Mouse (Mus musculus): ENCODE measurements around the gene Tspo. TPM values are rescaled to one million over a fixed set of nuclear protein-coding genes. Genes with fewer than 3 reads are reported as not detected.

The Tspo gene
- polyA plus RNA-seq, 1 experiment, result 402 TPM

DNA sequence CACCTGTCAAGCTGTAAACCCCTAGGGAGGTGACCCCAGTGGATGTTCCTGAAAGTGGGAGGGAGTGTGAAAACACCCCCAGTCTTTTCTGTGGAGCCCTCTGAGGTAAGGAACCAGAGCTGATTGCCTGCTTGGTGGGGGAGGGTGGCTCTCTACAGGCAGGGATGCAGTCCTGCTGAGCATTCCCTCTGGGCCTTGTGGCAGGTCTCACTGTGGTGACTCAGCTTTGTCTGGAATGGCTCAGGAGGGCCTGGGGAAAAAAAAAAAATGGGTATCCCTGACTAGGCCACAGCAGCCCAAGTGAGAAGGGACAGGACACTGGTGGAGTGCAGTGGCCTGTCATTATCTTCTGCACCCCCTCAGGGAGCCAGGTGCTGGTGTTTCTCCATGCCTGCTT lies 29.8 kb downstream of the Tspo start:
- Histone ChIP-seq H3K27ac (ENCODE audit: insufficient read depth, low read depth, low read length) (no peak overlapping the region), H3K4me3 (ENCODE audit: insufficient read depth, low read depth, low read length) (no peak overlapping the region), H3K27me3 (replicated peaks; ENCODE audit: control insufficient read depth, insufficient read depth, low read length) (no peaks in the 10 kb centered on the region), H3K4me1 (ENCODE audit: control insufficient read depth, insufficient read depth, low read length) (peaks cover 9% of the 10 kb centered on the region; the same call in 1 of the 2 replicates), H3K36me3 (ENCODE audit: control insufficient read depth, insufficient read depth, low read length) (no peaks in the 10 kb centered on the region)
- TF ChIP-seq CTCF (conservative IDR thresholded peaks at IDR 0.05; ENCODE audit: insufficient read depth, insufficient read length, low read depth, low read length) (no peak), POLR2A (IDR thresholded peaks at IDR 0.05; ENCODE audit: low read depth, low read length) (no peak)
- DNase-seq, result no peak

GRCm38 (mm10) chr15:83593702-83594512 lies 30.5 kb downstream of the Tspo start:
- WGBS, result 24% methylated on average over 19 of the region's 19 CpGs
- no peak overlapping the region for H3K27ac ChIP-seq (ENCODE audit: insufficient read depth, low read depth, low read length)
- no peak for DNase-seq
- H3K36me3 ChIP-seq (ENCODE audit: control insufficient read depth, insufficient read depth, low read length), result no peaks in the 10 kb centered on the region
- peaks cover 9% of the 10 kb centered on the region; the same call in 1 of the 2 replicates for H3K4me1 ChIP-seq (ENCODE audit: control insufficient read depth, insufficient read depth, low read length)
- TF ChIP-seq POLR2A (IDR thresholded peaks at IDR 0.05; ENCODE audit: low read depth, low read length) (no peak), CTCF (conservative IDR thresholded peaks at IDR 0.05; ENCODE audit: insufficient read depth, insufficient read length, low read depth, low read length) (no peak)
- H3K4me3 ChIP-seq (ENCODE audit: insufficient read depth, low read depth, low read length), result peak overlapping the region; percentile 92
- H3K27me3 ChIP-seq (replicated peaks; ENCODE audit: control insufficient read depth, insufficient read depth, low read length), result no peaks in the 10 kb centered on the region

DNA sequence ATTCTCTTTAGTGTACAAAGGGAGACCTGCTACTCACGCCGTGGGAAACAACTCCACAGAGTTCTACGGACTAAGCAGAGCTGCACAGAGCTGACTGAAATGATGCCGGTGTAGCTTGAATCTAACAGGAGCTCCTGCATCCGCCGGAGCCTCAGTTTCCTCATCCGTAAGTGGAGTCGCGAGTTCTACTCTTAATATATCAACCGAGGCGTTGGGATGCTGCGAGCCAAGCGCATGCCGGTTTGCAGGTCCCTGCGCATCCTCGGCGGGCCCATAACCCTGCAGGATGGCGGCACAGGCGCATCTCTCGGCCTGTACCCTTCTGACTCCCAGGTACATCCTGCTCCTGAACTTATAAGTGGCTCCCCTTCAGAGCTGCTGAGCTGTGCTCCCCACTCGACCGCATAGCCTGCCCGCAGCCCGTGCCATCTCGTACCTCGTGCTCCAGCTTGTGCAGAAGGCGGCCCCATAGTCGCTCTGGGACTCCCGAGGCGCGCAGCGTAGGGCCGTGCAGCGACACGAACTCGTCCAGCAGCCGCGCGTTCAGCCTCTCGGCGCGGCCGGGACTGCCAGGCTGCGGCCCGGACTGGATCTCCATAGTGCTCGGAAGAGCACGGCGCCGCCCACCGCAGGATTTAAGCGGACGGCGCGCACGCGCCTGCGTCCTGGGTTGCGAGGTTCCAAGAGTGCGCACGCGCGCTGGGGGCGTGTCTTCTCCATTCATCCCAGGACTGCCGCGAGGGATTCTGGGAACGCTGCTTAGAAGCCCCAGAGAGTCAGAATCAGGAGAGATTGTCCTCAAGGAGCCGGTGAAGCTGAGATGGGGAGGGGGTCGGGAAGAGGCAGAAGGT lies 31.3 kb downstream of the Tspo start, which contains the start of gene Ttll12:
Ttll12 (minus strand) TSS at position 645 of the 851 bp plus-strand sequence.
- DNase-seq, result peak; percentile 97
- TF ChIP-seq CTCF (conservative IDR thresholded peaks at IDR 0.05; ENCODE audit: insufficient read depth, insufficient read length, low read depth, low read length) (no peak), POLR2A (IDR thresholded peaks at IDR 0.05; ENCODE audit: low read depth, low read length) (peak; percentile 54)
- Histone ChIP-seq H3K4me1 (ENCODE audit: control insufficient read depth, insufficient read depth, low read length) (peaks cover 9% of the 10 kb centered on the region; the same call in 1 of the 2 replicates), H3K27me3 (replicated peaks; ENCODE audit: control insufficient read depth, insufficient read depth, low read length) (no peaks in the 10 kb centered on the region), H3K27ac (ENCODE audit: insufficient read depth, low read depth, low read length) (0 out of 2 replicates have a peak within 1 kb of the TSS, but pooled peaks have one; percentile 14), H3K4me3 (ENCODE audit: insufficient read depth, low read depth, low read length) (peak within 1 kb of the TSS; percentile 92), H3K36me3 (ENCODE audit: control insufficient read depth, insufficient read depth, low read length) (no peaks in the 10 kb centered on the region)
- WGBS, result under 1% methylated on average over 68 of the region's 68 CpGs

GRCm38 (mm10) chr15:83595364-83595711 lies 31.9 kb downstream of the Tspo start:
- DNase-seq, result no peak
- Histone ChIP-seq H3K27ac (ENCODE audit: insufficient read depth, low read depth, low read length) (no peak overlapping the region), H3K4me3 (ENCODE audit: insufficient read depth, low read depth, low read length) (peak overlapping the region; percentile 35; the same call in 1 of the 2 replicates), H3K4me1 (ENCODE audit: control insufficient read depth, insufficient read depth, low read length) (peaks cover 9% of the 10 kb centered on the region; the same call in 1 of the 2 replicates), H3K36me3 (ENCODE audit: control insufficient read depth, insufficient read depth, low read length) (no peaks in the 10 kb centered on the region), H3K27me3 (replicated peaks; ENCODE audit: control insufficient read depth, insufficient read depth, low read length) (no peaks in the 10 kb centered on the region)
- no peak for TF ChIP-seq CTCF (conservative IDR thresholded peaks at IDR 0.05; ENCODE audit: insufficient read depth, insufficient read length, low read depth, low read length)
- TF ChIP-seq POLR2A (IDR thresholded peaks at IDR 0.05; ENCODE audit: low read depth, low read length), result no peak
- 28% methylated on average over 7 of the region's 7 CpGs for WGBS

DNA sequence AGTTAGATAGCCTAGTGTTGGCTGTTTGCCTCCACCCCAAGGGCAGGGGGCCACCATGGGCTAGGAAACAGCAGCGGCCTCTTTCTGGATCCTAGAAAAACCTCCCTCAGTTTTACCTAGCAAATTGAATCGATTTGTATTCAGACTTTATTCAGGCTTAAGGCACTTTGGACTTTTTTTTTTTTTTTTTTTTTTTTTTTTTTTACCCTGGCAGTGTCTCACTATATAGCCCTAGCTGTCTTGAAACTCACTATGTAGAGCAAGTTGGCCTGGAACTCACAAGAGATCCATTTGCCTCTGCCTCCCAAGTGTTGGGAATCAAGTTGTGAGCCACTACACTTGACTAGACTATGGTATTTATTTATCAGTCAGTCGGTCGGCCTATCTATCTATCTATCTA lies 33.4 kb downstream of the Tspo start:
- TF ChIP-seq CTCF (conservative IDR thresholded peaks at IDR 0.05; ENCODE audit: insufficient read depth, insufficient read length, low read depth, low read length) (no peak), POLR2A (IDR thresholded peaks at IDR 0.05; ENCODE audit: low read depth, low read length) (no peak)
- DNase-seq, result no peak
- 87% methylated on average over 4 of the region's 4 CpGs for WGBS

GRCm38 (mm10) chr15:83601185-83601584 lies 37.8 kb downstream of the Tspo start:
- TF ChIP-seq POLR2A (IDR thresholded peaks at IDR 0.05; ENCODE audit: low read depth, low read length) (no peak), CTCF (conservative IDR thresholded peaks at IDR 0.05; ENCODE audit: insufficient read depth, insufficient read length, low read depth, low read length) (no peak)
- no peak for DNase-seq
- no peaks in the 10 kb centered on the region for H3K27me3 ChIP-seq (replicated peaks; ENCODE audit: control insufficient read depth, insufficient read depth, low read length)
- H3K4me1 ChIP-seq (ENCODE audit: control insufficient read depth, insufficient read depth, low read length), result no peaks in the 10 kb centered on the region
- H3K4me3 ChIP-seq (ENCODE audit: insufficient read depth, low read depth, low read length), result no peak overlapping the region
- no peaks in the 10 kb centered on the region for H3K36me3 ChIP-seq (ENCODE audit: control insufficient read depth, insufficient read depth, low read length)
- 68% methylated on average over 4 of the region's 4 CpGs for WGBS
- no peak overlapping the region for H3K27ac ChIP-seq (ENCODE audit: insufficient read depth, low read depth, low read length)

More for the DNA sequence above, 33.4 kb downstream of the Tspo start:
- no peak overlapping the region for H3K27ac ChIP-seq (ENCODE audit: insufficient read depth, low read depth, low read length)
- no peak overlapping the region for H3K4me3 ChIP-seq (ENCODE audit: insufficient read depth, low read depth, low read length)
- no peaks in the 10 kb centered on the region for H3K36me3 ChIP-seq (ENCODE audit: control insufficient read depth, insufficient read depth, low read length)
- no peaks in the 10 kb centered on the region for H3K27me3 ChIP-seq (replicated peaks; ENCODE audit: control insufficient read depth, insufficient read depth, low read length)
- peaks cover 5% of the 10 kb centered on the region; the same call in 1 of the 2 replicates for H3K4me1 ChIP-seq (ENCODE audit: control insufficient read depth, insufficient read depth, low read length)

All from kidney, adult 2 months (tissue).